Mouse (Mus musculus): ENCODE results near the gene Rrp15.

DNA sequence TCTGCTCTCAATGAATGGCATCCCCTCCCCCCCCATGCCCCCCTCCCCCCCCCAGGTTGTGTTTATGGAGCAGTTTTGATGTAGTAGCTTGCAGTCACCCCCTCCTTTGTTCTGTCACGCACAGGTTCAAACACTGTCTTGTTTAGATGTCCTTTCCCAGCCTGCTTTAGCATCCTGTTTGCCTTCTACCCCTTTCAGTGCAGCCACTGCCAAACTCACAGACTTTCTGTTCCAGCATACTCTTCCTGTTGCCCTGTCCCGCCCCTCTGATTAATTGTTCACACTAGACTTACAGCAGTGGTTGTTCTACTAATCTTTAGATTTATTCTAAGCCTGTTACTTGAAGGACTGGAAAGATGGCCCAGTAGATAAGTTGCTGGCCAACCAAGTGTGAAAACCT lies 31.7 kb upstream of the Rrp15 start:
- TF ChIP-seq POLR2A (IDR thresholded peaks at IDR 0.05; ENCODE audit: control insufficient read depth in 1 of 2, insufficient read depth in 1 of 2, low read depth in 1 of 2, low read length in 2 of 2, poor library complexity in 1 of 2) (no peak), EP300 (IDR thresholded peaks at IDR 0.05; ENCODE audit: low read depth in 1 of 2, low read length in 2 of 2) (no peak), TCF12 (IDR thresholded peaks at IDR 0.05; ENCODE audit: low read depth, low read length) (no peak), USF2 (IDR thresholded peaks at IDR 0.05; ENCODE audit: borderline replicate concordance in 1 of 2, insufficient read depth in 1 of 2, low read depth in 1 of 2, low read length in 2 of 2) (no peak), RCOR1 (IDR thresholded peaks at IDR 0.05; ENCODE audit: low read depth, low read length) (no peak), ZC3H11A (IDR thresholded peaks at IDR 0.05; ENCODE audit: low read depth, low read length) (no peak), CTCF (IDR thresholded peaks at IDR 0.05 in 2 of 3, conservative IDR thresholded peaks at IDR 0.05 in 1 of 3; ENCODE audit: control insufficient read depth in 1 of 3, insufficient read depth in 1 of 3, low read depth in 2 of 3, low read length in 3 of 3, poor library complexity in 1 of 3, severe bottlenecking in 1 of 3) (no peak), ELF1 (IDR thresholded peaks at IDR 0.05; ENCODE audit: low read depth, low read length) (no peak), MAFK (IDR thresholded peaks at IDR 0.05; ENCODE audit: borderline replicate concordance, low read depth, low read length) (no peak), HCFC1 (IDR thresholded peaks at IDR 0.05; ENCODE audit: low read depth, low read length) (no peak), MAX (IDR thresholded peaks at IDR 0.05; ENCODE audit: low read length) (no peak), ZNF384 (IDR thresholded peaks at IDR 0.05; ENCODE audit: low read depth, low read length) (no peak), CHD1 (IDR thresholded peaks at IDR 0.05; ENCODE audit: low read depth, low read length) (no peak)
